Mouse (Mus musculus): ENCODE data around the gene Htra3. TPM values are rescaled to one million over a fixed set of nuclear protein-coding genes. Genes with fewer than 3 reads are reported as not detected.
A peak's percentile ranks its signal among the peaks of the same experiment; 100 is the strongest.

The Htra3 gene
- polyA plus RNA-seq (2012; rRNA removed) = 7.1 and 9.5 TPM in 2 replicates

DNA sequence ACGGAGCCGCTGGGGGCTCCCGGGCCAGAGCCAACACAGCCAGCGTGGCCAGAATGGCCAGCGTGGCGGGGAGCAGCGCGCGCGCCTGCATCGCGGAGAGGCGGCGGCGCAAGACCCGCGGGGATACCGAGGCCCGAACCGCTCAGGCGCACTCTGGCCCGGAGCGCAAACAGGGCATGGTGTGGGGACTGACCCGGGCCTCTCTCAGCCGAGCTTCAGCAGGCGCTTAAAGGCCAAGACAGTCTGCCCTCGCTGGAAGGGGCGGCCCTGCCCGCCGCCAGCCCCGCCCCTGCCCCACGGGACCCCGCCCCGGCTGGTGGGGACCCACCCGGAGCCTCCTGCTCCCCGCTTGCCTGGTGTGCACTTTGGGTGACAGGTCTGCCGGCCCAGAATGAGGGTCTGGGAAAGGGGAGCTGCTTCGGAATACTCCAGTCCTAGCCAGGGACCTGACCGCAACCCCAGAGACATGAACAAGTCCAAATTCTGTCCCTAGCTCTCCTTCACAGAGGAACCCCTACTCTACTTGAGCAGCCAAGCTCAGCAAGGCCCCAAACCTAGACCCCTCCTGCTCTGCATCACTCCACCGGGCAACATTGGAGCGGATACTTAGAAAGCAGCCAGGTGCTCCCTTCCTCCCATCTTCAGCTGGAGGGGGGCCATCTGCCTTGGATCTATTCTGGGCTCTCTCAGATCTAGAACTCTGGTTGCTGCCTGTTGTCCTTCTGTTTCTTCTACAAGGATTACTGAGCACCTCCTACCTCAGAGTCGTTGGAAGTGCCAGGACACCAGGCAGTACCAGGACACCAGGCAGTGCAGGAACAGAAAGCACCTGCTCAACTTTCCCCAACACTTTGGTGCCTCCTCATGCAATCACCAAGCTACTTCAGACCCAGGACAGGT, at the start of gene Htra3:
Gene Htra3 (minus strand): TSS at position 527 of the 900 bp plus-strand sequence.
- DNase-seq = no peak
- 7% methylated on average over 42 of the region's 42 CpGs for WGBS
- H3K4me1 ChIP-seq (ENCODE audit: control insufficient read depth, insufficient read depth, low read length) = no peaks in the 10 kb centered on the region
- no peaks in the 10 kb centered on the region for H3K27me3 ChIP-seq (ENCODE audit: control insufficient read depth, insufficient read depth, low read length)
- TF ChIP-seq POLR2A (IDR thresholded peaks at IDR 0.05; ENCODE audit: borderline replicate concordance, insufficient read depth, low read length) = no peak
- no peak for TF ChIP-seq CTCF (IDR thresholded peaks at IDR 0.05; ENCODE audit: borderline replicate concordance, insufficient read depth, low read depth, low read length)
- no peak within 1 kb of the TSS for H3K27ac ChIP-seq (ENCODE audit: insufficient read depth, low read length)
- H3K4me3 ChIP-seq (replicated peaks; ENCODE audit: insufficient read depth, low read depth, low read length) = no peak within 1 kb of the TSS

DNA sequence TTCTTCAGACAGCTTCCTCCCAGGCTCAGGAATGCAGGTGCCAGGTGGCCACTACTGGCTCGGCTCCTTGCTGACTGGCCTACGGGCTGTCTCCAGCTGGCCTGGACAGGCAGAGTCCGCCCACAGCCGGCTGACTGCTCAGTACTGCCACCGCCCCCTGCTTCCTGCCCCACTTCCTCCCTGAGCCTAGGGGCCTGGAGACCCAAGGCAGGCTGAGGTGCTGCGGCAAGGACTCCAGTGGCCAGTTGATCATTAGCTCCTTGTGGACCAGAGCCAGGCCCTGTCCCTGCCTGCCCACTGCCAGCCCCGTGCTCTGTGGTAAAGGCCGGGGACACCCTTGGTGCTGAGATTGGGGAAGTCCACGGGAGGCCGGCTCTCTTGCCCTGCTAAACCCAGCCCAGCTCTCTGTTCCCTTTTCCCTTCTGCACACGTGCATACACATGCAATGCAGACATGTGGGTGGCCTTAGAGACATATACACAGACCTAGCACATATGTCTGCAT, 49.4 kb upstream of the Htra3 start:
- H3K4me3 ChIP-seq (replicated peaks; ENCODE audit: insufficient read depth, low read depth, low read length) = no peak overlapping the region
- DNase-seq = peak; percentile 71 to 75
- 6% methylated on average over 11 of the region's 11 CpGs for WGBS

DNA sequence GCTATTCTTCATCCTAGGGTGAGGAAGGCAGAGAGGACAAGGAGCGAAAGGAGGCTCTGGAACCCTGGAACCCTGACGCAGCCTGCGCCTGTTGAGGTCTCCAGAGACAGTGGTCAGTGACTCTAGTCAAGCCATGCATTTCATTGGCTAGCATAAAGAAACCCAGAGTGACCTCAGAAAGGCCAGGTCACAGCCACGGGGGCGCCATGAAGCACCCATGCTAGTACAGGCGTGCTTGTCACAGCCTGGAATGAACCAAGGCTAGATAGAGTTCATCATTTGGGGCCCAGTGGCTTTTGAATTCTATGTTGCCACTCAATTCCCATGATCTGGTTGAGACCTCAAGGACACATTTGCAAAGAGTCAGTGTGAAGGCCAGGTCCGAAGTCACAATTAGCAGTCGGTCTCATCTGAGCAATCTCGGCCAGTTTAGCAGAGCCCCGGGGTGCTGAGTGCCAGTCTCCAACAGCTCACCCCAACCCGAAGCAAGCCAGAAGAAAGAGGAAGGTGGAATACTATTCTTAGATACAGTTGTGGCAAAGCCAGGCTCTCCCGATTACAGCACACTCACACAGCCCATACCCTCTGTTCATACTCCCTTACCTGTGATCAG, 48.9 kb upstream of the Htra3 start:
- Histone ChIP-seq H3K27me3 (ENCODE audit: control insufficient read depth, insufficient read depth, low read length) (no peaks in the 10 kb centered on the region), H3K4me3 (replicated peaks; ENCODE audit: insufficient read depth, low read depth, low read length) (no peak overlapping the region), H3K4me1 (ENCODE audit: control insufficient read depth, insufficient read depth, low read length) (peaks cover 16% of the 10 kb centered on the region), H3K27ac (ENCODE audit: insufficient read depth, low read length) (peak overlapping the region; percentile 25; the same call in 1 of the 2 replicates)
- TF ChIP-seq POLR2A (IDR thresholded peaks at IDR 0.05; ENCODE audit: borderline replicate concordance, insufficient read depth, low read length) (no peak), CTCF (IDR thresholded peaks at IDR 0.05; ENCODE audit: borderline replicate concordance, insufficient read depth, low read depth, low read length) (no peak)
- DNase-seq = no peak
- WGBS = 58% methylated on average over 12 of the region's 12 CpGs

More for the DNA sequence above, 49.4 kb upstream of the Htra3 start:
- no peaks in the 10 kb centered on the region for H3K27me3 ChIP-seq (ENCODE audit: control insufficient read depth, insufficient read depth, low read length)
- no peak for TF ChIP-seq CTCF (IDR thresholded peaks at IDR 0.05; ENCODE audit: borderline replicate concordance, insufficient read depth, low read depth, low read length)
- no peak for TF ChIP-seq POLR2A (IDR thresholded peaks at IDR 0.05; ENCODE audit: borderline replicate concordance, insufficient read depth, low read length)
- H3K27ac ChIP-seq (ENCODE audit: insufficient read depth, low read length) = peak overlapping the region; percentile 21
- H3K4me1 ChIP-seq (ENCODE audit: control insufficient read depth, insufficient read depth, low read length) = peaks cover 16% of the 10 kb centered on the region

DNA sequence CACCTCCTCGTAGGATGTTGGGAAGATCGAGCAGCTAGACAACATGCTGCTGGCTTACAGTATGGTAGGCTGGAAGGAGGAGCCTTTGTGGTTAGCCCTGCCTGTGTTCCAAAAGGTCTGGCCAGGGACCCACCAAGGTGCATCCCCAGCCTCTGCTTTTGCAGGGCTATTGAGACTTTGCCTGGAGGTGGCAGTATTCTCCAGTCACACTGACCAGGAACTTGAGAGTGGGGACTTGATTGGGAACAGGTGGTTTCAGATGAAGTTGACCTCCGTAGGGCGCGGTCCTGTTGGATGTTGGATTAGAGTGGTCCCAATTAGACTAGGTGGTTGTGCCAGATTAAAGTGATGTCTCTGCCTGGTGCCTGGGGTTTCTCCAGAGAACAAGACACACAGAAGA, 47.9 kb upstream of the Htra3 start:
- 95% methylated on average over 5 of the region's 5 CpGs for WGBS
- no peak for TF ChIP-seq POLR2A (IDR thresholded peaks at IDR 0.05; ENCODE audit: borderline replicate concordance, insufficient read depth, low read length)
- no peak for TF ChIP-seq CTCF (IDR thresholded peaks at IDR 0.05; ENCODE audit: borderline replicate concordance, insufficient read depth, low read depth, low read length)
- H3K27me3 ChIP-seq (ENCODE audit: control insufficient read depth, insufficient read depth, low read length) = no peaks in the 10 kb centered on the region
- H3K4me3 ChIP-seq (replicated peaks; ENCODE audit: insufficient read depth, low read depth, low read length) = no peak overlapping the region
- peaks cover 16% of the 10 kb centered on the region for H3K4me1 ChIP-seq (ENCODE audit: control insufficient read depth, insufficient read depth, low read length)
- DNase-seq = no peak
- H3K27ac ChIP-seq (ENCODE audit: insufficient read depth, low read length) = no peak overlapping the region

DNA sequence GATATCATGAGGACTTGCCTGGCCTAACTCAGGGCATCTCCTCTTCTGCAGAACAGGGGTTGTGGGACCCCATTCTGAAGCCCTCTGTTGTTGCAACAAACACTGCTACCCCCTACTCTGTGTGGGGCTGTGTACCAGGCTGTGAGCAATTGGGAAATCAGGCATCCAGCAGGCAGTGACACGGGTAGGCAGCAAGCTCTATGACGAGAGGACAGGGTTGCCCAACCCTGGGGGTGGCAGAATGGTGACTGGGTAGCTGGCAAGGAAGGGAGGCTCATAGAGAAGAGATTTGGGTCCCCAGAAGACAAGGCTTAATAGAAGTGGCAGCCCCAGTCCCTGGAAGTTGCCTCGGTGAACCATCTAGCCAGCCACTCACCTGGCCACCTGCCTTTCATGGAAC, 46.3 kb upstream of the Htra3 start:
- no peaks in the 10 kb centered on the region for H3K27me3 ChIP-seq (ENCODE audit: control insufficient read depth, insufficient read depth, low read length)
- no peak overlapping the region for H3K27ac ChIP-seq (ENCODE audit: insufficient read depth, low read length)
- no peak overlapping the region for H3K4me3 ChIP-seq (replicated peaks; ENCODE audit: insufficient read depth, low read depth, low read length)
- peaks cover 16% of the 10 kb centered on the region for H3K4me1 ChIP-seq (ENCODE audit: control insufficient read depth, insufficient read depth, low read length)
- 67% methylated on average over 3 of the region's 3 CpGs for WGBS
- no peak for DNase-seq
- TF ChIP-seq CTCF (IDR thresholded peaks at IDR 0.05; ENCODE audit: borderline replicate concordance, insufficient read depth, low read depth, low read length) (no peak), POLR2A (IDR thresholded peaks at IDR 0.05; ENCODE audit: borderline replicate concordance, insufficient read depth, low read length) (no peak)

DNA sequence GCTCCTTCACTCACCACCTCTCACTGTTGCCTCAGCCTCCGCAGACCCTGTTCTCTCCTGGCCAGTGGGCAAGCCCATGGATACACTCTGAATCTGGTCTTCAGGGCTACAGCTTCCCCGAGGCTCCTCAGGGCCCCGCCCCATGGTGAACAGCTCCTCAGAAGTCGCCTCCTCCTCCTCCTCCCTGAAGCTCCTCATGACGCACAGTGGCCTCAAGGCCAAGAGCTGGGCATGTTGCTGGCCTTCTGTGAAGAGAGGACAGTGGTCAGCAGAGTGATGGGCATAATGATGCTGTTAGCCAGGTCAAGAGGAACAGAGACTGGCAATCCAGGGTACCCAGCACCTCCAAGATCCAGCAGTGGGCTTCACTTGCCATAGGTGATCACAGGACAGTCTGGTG, 44.3 kb upstream of the Htra3 start:
- DNase-seq = no peak
- H3K27ac ChIP-seq (ENCODE audit: insufficient read depth, low read length) = no peak overlapping the region
- no peak overlapping the region for H3K4me3 ChIP-seq (replicated peaks; ENCODE audit: insufficient read depth, low read depth, low read length)
- H3K4me1 ChIP-seq (ENCODE audit: control insufficient read depth, insufficient read depth, low read length) = peaks cover 8% of the 10 kb centered on the region
- H3K27me3 ChIP-seq (ENCODE audit: control insufficient read depth, insufficient read depth, low read length) = no peaks in the 10 kb centered on the region
- TF ChIP-seq CTCF (IDR thresholded peaks at IDR 0.05; ENCODE audit: borderline replicate concordance, insufficient read depth, low read depth, low read length) (no peak), POLR2A (IDR thresholded peaks at IDR 0.05; ENCODE audit: borderline replicate concordance, insufficient read depth, low read length) (no peak)
- WGBS = 80% methylated on average over 5 of the region's 5 CpGs

DNA sequence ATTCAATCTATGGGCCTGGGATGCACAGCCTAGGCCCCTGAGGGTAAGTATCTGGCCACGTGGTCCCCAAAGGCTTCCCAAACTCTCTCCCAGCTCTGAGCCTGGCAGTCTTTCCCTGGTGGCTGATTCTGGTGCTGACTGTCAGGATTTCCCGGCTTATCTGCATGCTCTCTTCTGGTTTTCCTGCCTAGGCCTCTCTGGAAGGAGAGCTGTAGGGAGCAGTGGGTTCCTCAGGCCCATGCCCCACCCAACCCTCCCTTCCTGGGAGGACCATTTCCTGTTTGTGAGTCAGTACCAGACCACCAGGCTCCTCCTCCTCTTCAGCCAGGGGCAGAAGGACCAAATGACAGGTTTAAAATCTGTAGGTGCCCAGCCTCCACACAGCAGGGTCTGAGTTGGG, 43.1 kb upstream of the Htra3 start:
- DNase-seq = no peak
- Histone ChIP-seq H3K27ac (ENCODE audit: insufficient read depth, low read length) (no peak overlapping the region), H3K27me3 (ENCODE audit: control insufficient read depth, insufficient read depth, low read length) (no peaks in the 10 kb centered on the region), H3K4me3 (replicated peaks; ENCODE audit: insufficient read depth, low read depth, low read length) (no peak overlapping the region), H3K4me1 (ENCODE audit: control insufficient read depth, insufficient read depth, low read length) (no peaks in the 10 kb centered on the region)
- TF ChIP-seq POLR2A (IDR thresholded peaks at IDR 0.05; ENCODE audit: borderline replicate concordance, insufficient read depth, low read length) = no peak
- TF ChIP-seq CTCF (IDR thresholded peaks at IDR 0.05; ENCODE audit: borderline replicate concordance, insufficient read depth, low read depth, low read length) = no peak
- 63% methylated on average over 2 of the region's 2 CpGs for WGBS
